Mouse (Mus musculus) lung, adult 2 months (tissue): ENCODE results near the gene Col4a6.

Source experiments
- CTCF ChIP-seq: fragments of 200-500 bp; IDR thresholded peaks from 2 replicates; pipeline ENCODE4 v1.5.1; 2011; ENCODE audit warnings: mild to moderate bottlenecking, low read length, control low read depth; ENCODE audit not compliant: insufficient read depth
- POLR2A ChIP-seq: fragments of 200-500 bp; IDR thresholded peaks from 2 replicates; pipeline ENCODE4 v1.6.1; 2011; ENCODE audit warnings: low read depth, mild to moderate bottlenecking, control low read depth, low read length, borderline replicate concordance; ENCODE audit errors: extremely low read depth

GRCm38 (mm10) chrX:141150290-141150689 is 323.6 kb downstream of the Col4a6 start:
- TF ChIP-seq CTCF (no peak), POLR2A (no peak)
